Mouse (Mus musculus): Measurements from ENCODE around the gene Kmt2c.

DNA sequence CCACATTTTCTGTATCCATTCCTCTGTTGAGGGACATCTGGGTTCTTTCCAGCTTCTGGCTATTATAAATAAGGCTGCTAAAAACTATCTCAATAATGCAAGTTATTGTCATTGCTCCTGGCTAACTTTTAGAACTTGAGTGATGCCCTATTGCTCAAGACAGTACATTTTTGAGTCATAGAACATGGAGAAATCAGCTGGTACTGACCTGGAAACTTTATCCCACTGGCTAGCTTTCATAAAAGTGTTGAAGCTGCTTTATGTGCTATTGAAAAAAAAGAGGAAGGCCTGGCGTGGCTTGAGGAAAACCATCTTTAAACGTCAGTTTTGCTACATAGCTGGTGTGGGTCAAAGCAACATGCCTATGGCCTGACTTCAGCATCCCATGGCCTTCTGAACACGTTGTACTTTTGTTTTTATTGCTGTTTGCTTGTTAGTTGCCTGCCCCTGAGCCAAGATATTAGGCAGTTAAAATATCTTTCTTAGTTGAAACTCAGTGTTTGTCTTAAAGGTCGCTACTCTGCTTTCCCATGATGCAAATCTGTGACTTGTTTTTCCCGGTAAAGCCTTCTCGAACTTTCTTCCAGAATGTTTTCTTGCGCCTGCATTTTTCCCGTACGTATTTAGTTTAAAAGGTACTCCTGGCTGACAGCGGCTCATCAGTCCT lies 252.6 kb downstream of the Kmt2c start:
- TF ChIP-seq CTCF (IDR thresholded peaks at IDR 0.05; ENCODE audit: low read depth) (no peak), EP300 (IDR thresholded peaks at IDR 0.05; ENCODE audit: low read depth) (no peak)

All from liver, embryonic 14.5 days (tissue).